Mouse (Mus musculus) forebrain, embryonic 10.5 days (tissue): Measurements from ENCODE around the gene Use1. TPM values are rescaled to one million over a fixed set of nuclear protein-coding genes. Genes with fewer than 3 reads are reported as not detected.
"Not testable (repeated sequence)": the region's sequence is repeated elsewhere in the genome, so short reads cannot be mapped to it uniquely, and the experiment has no call there.

Source experiments
- DNase-seq: peaks from one replicate; pipeline ENCODE4 v3.0.0-alpha.2; 2017; ENCODE audit warnings: low spot score; ENCODE audit errors: extremely low spot score
- H3K27ac ChIP-seq: fragments of 300-500 bp; sonication (generic); 2 replicates; pipeline ENCODE4 v1.5.1; 2016; ENCODE audit warnings: mild to moderate bottlenecking
- H3K27me3 ChIP-seq: fragments of 300-500 bp; sonication (generic); 2 replicates; pipeline ENCODE4 v1.6.1; 2016; ENCODE audit warnings: mild to moderate bottlenecking; ENCODE audit not compliant: poor library complexity, severe bottlenecking
- H3K36me3 ChIP-seq: fragments of 300-500 bp; sonication (generic); replicated peaks from 2 replicates; pipeline ENCODE4 v1.6.1; 2016; ENCODE audit warnings: mild to moderate bottlenecking, moderate library complexity
- H3K4me1 ChIP-seq: fragments of 300-500 bp; sonication (generic); 2 replicates; pipeline ENCODE4 v1.6.1; 2016
- H3K4me3 ChIP-seq: fragments of 300-500 bp; sonication (generic); 2 replicates; pipeline ENCODE4 v1.5.1; 2016; ENCODE audit warnings: mild to moderate bottlenecking, moderate library complexity
- H3K9me3 ChIP-seq: fragments of 300-500 bp; sonication (generic); 2 replicates; pipeline ENCODE4 v1.6.1; 2016; ENCODE audit warnings: mild to moderate bottlenecking, moderate library complexity
- WGBS: fragments of 180-500 bp; shearing (Covaris S2); methylation state at CpG from one replicate; pipeline ENCODE4 v1.1.7; 2016; 5-methylcytosine and 5-hydroxymethylcytosine counted together
- polyA plus RNA-seq: library from polyadenylated mRNA; unstranded; fragments of >200 nt; fragmentation: Nextera tagmentation; extraction: Ambion mirVana; gene quantifications from 2 replicates; pipeline ENCODE4 v1.2.1, GENCODE M21; 2016

Use1 gene
- 81.4 and 82.7 TPM in 2 replicates for polyA plus RNA-seq

DNA sequence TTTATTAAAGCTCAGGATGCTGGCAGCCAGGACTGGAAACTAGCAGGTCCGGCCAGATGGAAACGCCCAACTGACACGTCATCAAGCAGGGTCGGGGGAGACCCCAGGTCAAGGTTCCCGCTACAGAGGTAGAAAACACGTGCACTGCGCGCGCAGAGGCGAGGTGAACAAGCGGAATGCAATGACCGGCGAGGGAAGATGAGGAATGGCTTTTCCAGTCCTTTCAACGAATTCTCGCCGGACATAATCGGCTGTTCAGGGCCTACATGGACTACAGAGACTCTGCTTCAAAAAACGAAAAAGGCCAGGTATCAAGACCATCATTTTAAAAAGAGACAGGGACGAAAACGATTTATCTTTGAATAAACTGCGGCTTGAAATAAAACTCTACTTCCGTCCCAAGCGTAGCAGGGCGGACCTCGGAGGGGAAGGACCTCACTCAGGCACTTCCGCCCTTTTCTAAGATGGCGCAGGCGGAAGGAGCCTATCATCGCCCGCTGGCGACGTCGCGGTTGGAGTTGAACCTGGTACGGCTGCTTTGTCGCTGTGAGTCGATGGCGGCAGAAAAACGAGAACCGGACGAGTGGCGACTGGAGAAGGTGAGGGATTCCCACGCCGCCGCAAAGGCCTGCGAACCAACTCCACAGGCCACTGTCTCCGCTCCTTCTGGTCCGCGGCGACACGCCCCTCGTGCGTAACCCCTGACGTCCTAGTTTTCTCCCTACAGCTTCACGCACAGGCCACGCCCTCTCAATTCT lies at the start of gene Use1:
Gene Use1 (plus strand): TSS at position 78 of the 758 bp plus-strand sequence.
- Histone ChIP-seq H3K9me3 (no peaks in the 10 kb centered on the region), H3K27me3 (no peaks in the 10 kb centered on the region), H3K4me3 (peak within 1 kb of the TSS; percentile 74), H3K27ac (peak within 1 kb of the TSS; percentile 91), H3K4me1 (peaks cover 33% of the 10 kb centered on the region), H3K36me3 (peaks cover 20% of the 10 kb centered on the region)
- under 1% methylated on average over 56 of the region's 56 CpGs for WGBS
- DNase-seq, result peak; percentile 91

DNA sequence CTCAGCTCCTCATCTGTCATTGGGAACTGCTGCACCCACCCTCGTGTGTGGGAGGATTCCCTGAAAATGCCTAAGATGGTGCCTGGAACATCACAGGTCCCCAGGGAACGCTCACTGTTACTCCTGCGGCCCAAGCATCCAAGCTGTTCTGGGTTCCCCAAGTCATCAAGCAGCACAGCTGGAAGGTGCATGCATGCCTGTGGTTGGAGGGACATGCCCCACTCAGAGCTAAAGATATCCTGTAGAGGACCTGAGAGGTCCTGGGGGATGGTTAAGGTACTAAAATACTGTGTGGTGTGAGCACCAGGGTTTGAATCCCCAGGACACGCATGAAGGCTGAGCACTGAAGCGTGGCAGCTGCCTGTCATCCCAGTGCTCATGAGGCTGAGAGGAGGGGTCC lies 48.0 kb upstream of the Use1 start:
- not testable (repeated sequence) for H3K9me3 ChIP-seq, H3K4me3 ChIP-seq, H3K27ac ChIP-seq, H3K4me1 ChIP-seq, DNase-seq, H3K27me3 ChIP-seq
- 92% methylated on average over 5 of the region's 5 CpGs for WGBS
- peaks cover 50% of the 10 kb centered on the region for H3K36me3 ChIP-seq

DNA sequence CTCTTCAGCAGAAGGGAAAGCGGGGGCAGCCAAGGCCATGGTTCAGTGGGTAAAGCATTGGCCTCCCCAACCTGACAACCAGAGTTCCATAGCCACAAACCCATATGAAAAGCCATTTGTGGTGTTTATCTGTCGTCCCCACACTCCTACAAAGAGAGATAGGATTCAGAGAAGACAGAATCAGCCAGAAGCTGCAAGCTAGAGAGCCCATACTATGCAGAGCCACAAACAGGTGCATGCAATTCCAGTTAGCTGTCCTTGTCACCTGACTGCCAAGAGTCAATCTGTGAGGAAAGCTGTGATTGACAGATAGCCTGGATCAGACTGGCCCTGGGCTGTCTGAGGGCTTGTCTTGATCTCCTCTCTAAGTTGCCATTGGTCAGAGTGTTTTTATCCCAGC lies 46.9 kb upstream of the Use1 start:
- not testable (repeated sequence) for H3K4me1 ChIP-seq, H3K27ac ChIP-seq, DNase-seq, H3K27me3 ChIP-seq, H3K4me3 ChIP-seq, H3K9me3 ChIP-seq
- H3K36me3 ChIP-seq, result peaks cover 60% of the 10 kb centered on the region
- WGBS, result 91% methylated on average over 2 of the region's 2 CpGs

DNA sequence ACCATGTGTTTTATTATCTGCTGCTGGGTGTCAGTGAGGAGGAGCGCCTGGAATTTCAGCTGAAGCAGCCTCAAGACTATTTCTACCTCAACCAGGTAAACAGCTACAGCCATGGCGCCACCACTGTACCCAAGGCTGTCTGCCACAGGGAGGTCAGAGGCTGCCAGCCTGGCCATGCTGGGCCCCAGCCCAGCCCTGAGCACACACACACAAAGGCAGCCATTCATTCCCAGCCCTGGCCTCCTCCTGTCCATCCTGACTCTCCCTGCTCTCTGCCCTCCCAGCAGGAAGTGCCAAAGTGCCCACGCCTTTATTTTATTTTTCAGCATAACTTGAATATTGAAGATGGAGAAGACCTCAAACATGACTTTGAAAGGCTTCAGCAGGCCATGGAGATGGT lies 43.7 kb upstream of the Use1 start:
- Histone ChIP-seq H3K27ac (no peak overlapping the region), H3K9me3 (no peaks in the 10 kb centered on the region), H3K4me3 (no peak overlapping the region), H3K27me3 (no peaks in the 10 kb centered on the region), H3K36me3 (peaks cover 75% of the 10 kb centered on the region), H3K4me1 (no peaks in the 10 kb centered on the region)
- 90% methylated on average over 3 of the region's 3 CpGs for WGBS
- DNase-seq, result no peak

- DNase-seq, result no peak
- Histone ChIP-seq H3K36me3 (peaks cover 87% of the 10 kb centered on the region), H3K27me3 (no peaks in the 10 kb centered on the region), H3K9me3 (no peaks in the 10 kb centered on the region), H3K4me1 (no peaks in the 10 kb centered on the region), H3K27ac (no peak overlapping the region), H3K4me3 (no peak overlapping the region)
- 83% methylated on average over 1 of the region's 1 CpGs for WGBS
Observed at GRCm38 (mm10) chr8:71324848-71325247, 41.8 kb upstream of the Use1 start.

DNA sequence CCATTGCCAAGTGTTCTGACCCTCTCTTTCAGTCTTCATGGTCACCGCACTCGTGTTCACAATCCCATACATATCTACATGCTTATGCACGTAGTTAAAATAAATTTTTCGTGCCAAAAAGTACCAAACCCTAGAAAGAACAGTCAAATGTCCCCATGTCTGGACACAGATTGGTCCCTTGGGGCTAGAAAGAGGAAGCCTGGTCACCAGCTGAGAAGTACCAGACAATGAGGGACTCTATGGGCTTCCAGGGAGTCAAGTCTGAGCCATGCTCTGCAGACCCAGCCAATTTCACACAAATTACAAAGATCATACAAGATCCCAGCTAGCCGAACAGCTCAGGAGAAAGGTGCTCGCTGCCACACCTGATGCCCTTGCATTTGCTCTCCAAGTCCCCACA lies 28.8 kb upstream of the Use1 start:
- H3K4me3 ChIP-seq, H3K27ac ChIP-seq, H3K4me1 ChIP-seq, H3K9me3 ChIP-seq, DNase-seq, H3K27me3 ChIP-seq: not testable (repeated sequence)
- peaks cover 66% of the 10 kb centered on the region for H3K36me3 ChIP-seq
- 95% methylated on average over 6 of the region's 6 CpGs for WGBS

DNA sequence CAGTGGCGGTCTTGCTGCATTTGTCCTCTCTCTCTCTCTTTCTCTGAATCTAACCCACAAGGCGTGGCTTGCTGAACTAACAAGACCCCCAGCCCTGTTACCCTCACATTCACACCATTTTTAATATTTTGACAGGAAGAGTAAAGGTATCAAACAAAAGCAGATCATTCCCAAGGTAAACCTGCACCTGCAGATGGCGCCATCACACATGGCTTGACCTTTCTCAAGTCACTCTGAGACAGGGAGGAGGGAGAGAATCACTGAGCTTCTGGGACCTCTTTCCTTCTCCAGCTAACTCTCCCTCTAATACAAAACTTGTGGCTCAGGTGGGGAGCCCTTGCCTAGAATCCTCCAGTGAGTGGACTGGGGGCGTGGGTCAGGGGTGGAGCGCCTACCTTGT lies 26.0 kb upstream of the Use1 start:
- 77% methylated on average over 5 of the region's 5 CpGs for WGBS
- H3K4me1 ChIP-seq, result no peaks in the 10 kb centered on the region
- no peaks in the 10 kb centered on the region for H3K27me3 ChIP-seq
- H3K4me3 ChIP-seq, result no peak overlapping the region
- H3K27ac ChIP-seq, result no peak overlapping the region
- no peaks in the 10 kb centered on the region for H3K9me3 ChIP-seq
- H3K36me3 ChIP-seq, result peaks cover 74% of the 10 kb centered on the region
- DNase-seq, result peak; percentile 21

DNA sequence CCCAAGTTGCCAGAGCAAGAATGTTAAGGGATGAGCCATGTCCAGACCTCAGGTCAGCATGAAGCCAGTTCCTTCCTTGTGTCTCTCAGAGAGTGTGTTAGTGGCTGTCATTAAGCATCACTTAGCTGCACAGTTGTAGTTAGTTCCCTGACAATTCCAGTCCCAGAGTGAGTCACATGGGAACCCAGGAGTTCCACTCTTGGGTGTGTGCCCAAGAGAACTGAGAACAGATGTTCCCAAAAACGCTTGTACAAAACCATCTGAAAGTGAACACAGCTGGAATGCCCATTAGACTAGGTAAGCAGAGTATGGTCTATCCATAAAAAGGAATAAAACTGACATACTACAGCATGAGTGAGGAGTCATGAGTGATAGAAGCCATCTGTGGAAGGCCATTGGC lies 20.1 kb upstream of the Use1 start:
- H3K9me3 ChIP-seq, result no peaks in the 10 kb centered on the region
- H3K27ac ChIP-seq, result no peak overlapping the region
- peaks cover 93% of the 10 kb centered on the region for H3K36me3 ChIP-seq
- DNase-seq, result no peak
- 77% methylated on average over 1 of the region's 1 CpGs for WGBS
- no peak overlapping the region for H3K4me3 ChIP-seq
- H3K4me1 ChIP-seq, result no peaks in the 10 kb centered on the region
- H3K27me3 ChIP-seq, result no peaks in the 10 kb centered on the region

- peaks cover 100% of the 10 kb centered on the region for H3K36me3 ChIP-seq
- H3K4me3 ChIP-seq, result no peak overlapping the region
- DNase-seq, result no peak
- H3K4me1 ChIP-seq, result no peaks in the 10 kb centered on the region
- no peaks in the 10 kb centered on the region for H3K27me3 ChIP-seq
- H3K27ac ChIP-seq, result no peak overlapping the region
- WGBS, result 78% methylated on average over 3 of the region's 3 CpGs
- no peaks in the 10 kb centered on the region for H3K9me3 ChIP-seq
Observed at GRCm38 (mm10) chr8:71351117-71351516, 15.5 kb upstream of the Use1 start.

GRCm38 (mm10) chr8:71351520-71351919 lies 15.1 kb upstream of the Use1 start:
- DNase-seq, result no peak
- Histone ChIP-seq H3K27me3 (no peaks in the 10 kb centered on the region), H3K4me1 (no peaks in the 10 kb centered on the region), H3K9me3 (no peaks in the 10 kb centered on the region), H3K4me3 (no peak overlapping the region), H3K36me3 (peaks cover 100% of the 10 kb centered on the region), H3K27ac (no peak overlapping the region)
- 87% methylated on average over 1 of the region's 1 CpGs for WGBS

DNA sequence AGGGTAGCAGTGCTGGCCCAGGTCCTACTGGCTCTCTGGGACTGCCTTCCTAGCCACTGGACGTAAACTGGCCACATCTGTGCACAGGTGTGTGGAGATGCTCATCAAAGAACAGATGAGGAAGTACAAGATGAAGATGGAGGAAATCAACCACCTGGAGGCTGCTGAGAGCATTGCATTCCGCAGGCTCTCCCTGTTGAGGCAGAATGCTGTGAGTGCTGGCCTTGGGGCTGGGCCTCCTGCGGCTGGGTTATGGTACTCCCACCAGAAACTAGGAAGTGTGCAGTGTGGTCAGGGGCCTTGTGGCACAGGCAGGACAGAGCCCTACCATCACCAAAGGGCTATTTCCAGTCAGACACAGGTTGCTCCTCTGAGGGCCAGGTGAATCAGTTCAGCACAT lies 8.6 kb upstream of the Use1 start:
- Histone ChIP-seq H3K9me3 (no peaks in the 10 kb centered on the region), H3K27ac (no peak overlapping the region), H3K4me3 (no peak overlapping the region), H3K36me3 (peaks cover 80% of the 10 kb centered on the region), H3K27me3 (no peaks in the 10 kb centered on the region), H3K4me1 (no peaks in the 10 kb centered on the region)
- no peak for DNase-seq
- WGBS, result 80% methylated on average over 3 of the region's 3 CpGs

DNA sequence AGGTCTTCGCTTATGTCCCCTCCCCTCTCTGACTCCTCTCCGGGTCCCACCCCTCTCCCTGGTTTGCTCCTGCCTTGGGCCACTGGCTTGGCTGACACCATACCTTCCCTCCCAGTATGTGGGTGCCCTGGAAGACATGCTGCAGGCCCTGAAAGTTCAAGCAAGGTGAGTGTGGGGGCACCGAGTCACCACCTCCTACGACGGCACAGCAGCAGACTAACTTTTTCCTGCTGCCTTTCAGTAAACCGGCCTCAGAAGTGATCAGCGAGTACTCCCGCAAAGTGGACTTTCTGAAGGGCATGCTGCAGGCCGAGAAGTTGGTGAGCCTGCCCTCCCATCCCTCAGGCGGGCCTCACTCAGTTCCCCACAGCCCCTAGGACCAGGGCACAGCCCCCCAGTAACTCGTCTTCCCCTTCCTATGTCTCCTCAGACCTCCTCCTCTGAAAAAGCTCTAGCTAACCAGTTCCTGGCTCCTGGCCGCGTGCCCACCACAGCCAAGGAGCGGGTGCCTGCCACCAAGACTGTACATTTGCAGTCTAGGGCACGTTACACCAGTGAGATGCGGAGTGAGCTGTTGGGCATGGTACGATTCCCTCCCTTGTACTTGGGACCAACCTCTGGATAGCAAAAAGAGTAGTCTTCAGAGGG lies 1.0 kb downstream of the Use1 start:
- peaks cover 33% of the 10 kb centered on the region for H3K4me1 ChIP-seq
- H3K27ac ChIP-seq, result peak overlapping the region; percentile 91
- H3K36me3 ChIP-seq, result peaks cover 25% of the 10 kb centered on the region
- H3K4me3 ChIP-seq, result peak overlapping the region; percentile 74
- H3K27me3 ChIP-seq, result no peaks in the 10 kb centered on the region
- DNase-seq, result no peak
- WGBS, result 52% methylated on average over 17 of the region's 17 CpGs
- H3K9me3 ChIP-seq, result no peaks in the 10 kb centered on the region

GRCm38 (mm10) chr8:71368366-71368765 lies 1.7 kb downstream of the Use1 start:
- Histone ChIP-seq H3K4me1 (peaks cover 33% of the 10 kb centered on the region), H3K4me3 (peak overlapping the region; percentile 74), H3K27me3 (no peaks in the 10 kb centered on the region), H3K27ac (no peak overlapping the region), H3K9me3 (no peaks in the 10 kb centered on the region), H3K36me3 (peaks cover 32% of the 10 kb centered on the region)
- DNase-seq, result no peak
